9 mouse cellular contexts compared by ENCODE assay signal in genomic region chr4:97908576-97909147, GRCm38 (mm10).
A peak's percentile ranks its signal among the peaks of the same experiment; 100 is the strongest.
DNase-seq lines count a peak whose midpoint lies in the region; ATAC-seq and TF ChIP-seq lines count a peak whose summit lies in the region.
"Had no signal": no experiment of that assay in that cellular context is flagged by ENCODE, and none has a peak within 500 bp of the region (broad histone marks: within the 10 kb centered on the region; RNA-seq: fewer than 3 reads in every experiment).

No protein-coding gene starts in this region.

- no peak overlapping the region for H3K4me2 ChIP-seq in hindbrain, embryonic 15.5 days
- no peak overlapping the region for H3K4me2 ChIP-seq in hindbrain, embryonic 16.5 days (ENCODE audit: low read length)
- H3K4me2 ChIP-seq in midbrain, postnatal 0 days (ENCODE audit: low read depth, low read length, poor library complexity, severe bottlenecking) = no peak overlapping the region
- no peak overlapping the region for H3K4me2 ChIP-seq in midbrain, embryonic 13.5 days (replicated peaks)

- H3K9me3 ChIP-seq in hindbrain, embryonic 15.5 days = no peaks in the 10 kb centered on the region
- H3K9me3 ChIP-seq in hindbrain, embryonic 16.5 days (ENCODE audit: control insufficient read depth, low read length) = no peaks in the 10 kb centered on the region
- H3K9me3 ChIP-seq in midbrain, postnatal 0 days (ENCODE audit: low read length) = no peaks in the 10 kb centered on the region
- no peaks in the 10 kb centered on the region for H3K9me3 ChIP-seq in midbrain, embryonic 13.5 days

- no peak for ATAC-seq in cerebellum, adult (ENCODE audit: insufficient number of reproducible peaks, low FRiP score, low TSS enrichment)
- no peak for ATAC-seq in hindbrain, embryonic 15.5 days (ENCODE audit: low FRiP score, low read depth)
- ATAC-seq in hindbrain, embryonic 16.5 days = no peak
- no peak for ATAC-seq in midbrain, postnatal 0 days (ENCODE audit: low FRiP score)
- no peak for ATAC-seq in midbrain, embryonic 13.5 days

- no peak overlapping the region for H3K4me3 ChIP-seq in hindbrain, embryonic 15.5 days
- H3K4me3 ChIP-seq in hindbrain, embryonic 16.5 days (ENCODE audit: low read length) = no peak overlapping the region
- H3K4me3 ChIP-seq in midbrain, postnatal 0 days (ENCODE audit: low read depth, low read length) = no peak overlapping the region
- H3K4me3 ChIP-seq in midbrain, embryonic 13.5 days (replicated peaks) = no peak overlapping the region

- 0 out of 2 replicates have a peak overlapping the region, but pooled peaks have one; percentile 22 for H3K27ac ChIP-seq in hindbrain, embryonic 15.5 days (replicated peaks)
- H3K27ac ChIP-seq in hindbrain, embryonic 16.5 days (ENCODE audit: low read depth, low read length) = no peak overlapping the region
- no peak overlapping the region for H3K27ac ChIP-seq in midbrain, postnatal 0 days (ENCODE audit: low read depth, low read length)
- no peak overlapping the region for H3K27ac ChIP-seq in midbrain, embryonic 13.5 days

- no peaks in the 10 kb centered on the region for H3K36me3 ChIP-seq in hindbrain, embryonic 15.5 days
- no peaks in the 10 kb centered on the region for H3K36me3 ChIP-seq in hindbrain, embryonic 16.5 days (ENCODE audit: control insufficient read depth, insufficient read depth, low read length)
- H3K36me3 ChIP-seq in midbrain, postnatal 0 days (ENCODE audit: insufficient read depth, low read length) = no peaks in the 10 kb centered on the region
- H3K36me3 ChIP-seq in midbrain, embryonic 13.5 days = no peaks in the 10 kb centered on the region

- peaks cover 43% of the 10 kb centered on the region for H3K4me1 ChIP-seq in hindbrain, embryonic 15.5 days (replicated peaks)
- H3K4me1 ChIP-seq in hindbrain, embryonic 16.5 days (ENCODE audit: control insufficient read depth, insufficient read depth, low read depth, low read length) = peaks cover 18% of the 10 kb centered on the region; the same call in 1 of the 2 replicates
- H3K4me1 ChIP-seq in midbrain, postnatal 0 days (ENCODE audit: insufficient read depth, low read length) = no peaks in the 10 kb centered on the region
- peaks cover 21% of the 10 kb centered on the region for H3K4me1 ChIP-seq in midbrain, embryonic 13.5 days (replicated peaks)

- 68% methylated on average over 4 of the region's 4 CpGs for WGBS in hindbrain, embryonic 15.5 days
- WGBS in hindbrain, embryonic 16.5 days = 59% methylated on average over 4 of the region's 4 CpGs
- 76% methylated on average over 4 of the region's 4 CpGs for WGBS in midbrain, postnatal 0 days
- 75% methylated on average over 4 of the region's 4 CpGs for WGBS in midbrain, embryonic 13.5 days

- no peak overlapping the region for H3K9ac ChIP-seq in hindbrain, embryonic 15.5 days
- H3K9ac ChIP-seq in hindbrain, embryonic 16.5 days (ENCODE audit: low read depth, low read length) = no peak overlapping the region
- no peak overlapping the region for H3K9ac ChIP-seq in midbrain, postnatal 0 days (replicated peaks; ENCODE audit: low read length, poor library complexity, severe bottlenecking)
- H3K9ac ChIP-seq in midbrain, embryonic 13.5 days (replicated peaks) = no peak overlapping the region

- TF ChIP-seq CTCF in midbrain, postnatal 0 days (IDR thresholded peaks at IDR 0.05) = no peak

- peak; percentile 45 for DNase-seq in cerebellum, adult 11-12 months
- peak; percentile 26 for DNase-seq in midbrain, postnatal 0 days (ENCODE audit: low spot score)
- peak; percentile 50 for DNase-seq in skeletal muscle tissue, adult 2 months (ENCODE audit: low read depth, low spot score)
- no peak for DNase-seq in thymus, postnatal 36 days
- DNase-seq: retina, postnatal 1 day had no signal

- no peaks in the 10 kb centered on the region for H3K27me3 ChIP-seq in hindbrain, embryonic 15.5 days
- no peaks in the 10 kb centered on the region for H3K27me3 ChIP-seq in hindbrain, embryonic 16.5 days (replicated peaks; ENCODE audit: control insufficient read depth, insufficient read depth, low read length)
- no peaks in the 10 kb centered on the region for H3K27me3 ChIP-seq in midbrain, postnatal 0 days (ENCODE audit: insufficient read depth, low read length)
- no peaks in the 10 kb centered on the region for H3K27me3 ChIP-seq in midbrain, embryonic 13.5 days

Comparison
In these comparisons a context has a peak if more than half of its experiments do, and no peak if none do; other contexts are left out.
1. DNase-seq: peak in cerebellum, adult 11-12 months (single experiment), midbrain, postnatal 0 days (single experiment) and skeletal muscle tissue, adult 2 months (single experiment); none in thymus, postnatal 36 days (0 of 2).